Mouse (Mus musculus): ENCODE results near the gene Spsb3. TPM values are rescaled to one million over a fixed set of nuclear protein-coding genes. Genes with fewer than 3 reads are reported as not detected.
A peak's percentile ranks its signal among the peaks of the same experiment; 100 is the strongest.

The Spsb3 gene
- polyA plus RNA-seq (2011; ENCODE audit: insufficient read depth, insufficient read length, low replicate concordance, missing spikeins): 37.8 and 47.2 TPM in 2 replicates

GRCm38 (mm10) chr17:24886134-24886931 lies at the start of gene Spsb3, which contains the start of gene Nubp2:
Gene Spsb3, plus strand, starts transcription at chr17:24886643.
Gene Nubp2, minus strand, starts transcription at chr17:24886349.
- H3K27ac ChIP-seq (ENCODE audit: control insufficient read depth, insufficient read depth, low read depth, low read length, poor library complexity): peak within 1 kb of the TSS; percentile 90
- peaks cover 7% of the 10 kb centered on the region for H3K4me1 ChIP-seq (ENCODE audit: control insufficient read depth, insufficient read depth, low read length)
- WGBS: under 1% methylated on average over 69 of the region's 69 CpGs
- peak within 1 kb of the TSS; percentile 82 for H3K4me3 ChIP-seq (replicated peaks; ENCODE audit: control insufficient read depth, low read depth, low read length)
- peak; percentile 92 for TF ChIP-seq POLR2A (IDR thresholded peaks at IDR 0.05; ENCODE audit: borderline replicate concordance, control insufficient read depth, low read depth, low read length)
- no peak for TF ChIP-seq CTCF (IDR thresholded peaks at IDR 0.05; ENCODE audit: control insufficient read depth, insufficient read depth, low read length)

- no peak within 1 kb of the TSS for H3K4me3 ChIP-seq (replicated peaks; ENCODE audit: control insufficient read depth, low read depth, low read length)
- no peak within 1 kb of the TSS for H3K27ac ChIP-seq (ENCODE audit: control insufficient read depth, insufficient read depth, low read depth, low read length, poor library complexity)
- H3K4me1 ChIP-seq (ENCODE audit: control insufficient read depth, insufficient read depth, low read length): no peaks in the 10 kb centered on the region
- TF ChIP-seq POLR2A (IDR thresholded peaks at IDR 0.05; ENCODE audit: borderline replicate concordance, control insufficient read depth, low read depth, low read length) (no peak), CTCF (IDR thresholded peaks at IDR 0.05; ENCODE audit: control insufficient read depth, insufficient read depth, low read length) (no peak)
- 77% methylated on average over 8 of the region's 8 CpGs for WGBS
Observed at GRCm38 (mm10) chr17:24839842-24840241, 46.6 kb upstream of the Spsb3 start, which contains the start of gene Hagh. Gene Hagh, plus strand, starts transcription at chr17:24840143.

GRCm38 (mm10) chr17:24840341-24840740 lies 46.1 kb upstream of the Spsb3 start:
- TF ChIP-seq POLR2A (IDR thresholded peaks at IDR 0.05; ENCODE audit: borderline replicate concordance, control insufficient read depth, low read depth, low read length) (no peak), CTCF (IDR thresholded peaks at IDR 0.05; ENCODE audit: control insufficient read depth, insufficient read depth, low read length) (no peak)
- WGBS: 33% methylated on average over 5 of the region's 5 CpGs
- no peak overlapping the region for H3K4me3 ChIP-seq (replicated peaks; ENCODE audit: control insufficient read depth, low read depth, low read length)

GRCm38 (mm10) chr17:24841133-24841532 lies 45.3 kb upstream of the Spsb3 start:
- Histone ChIP-seq H3K4me1 (ENCODE audit: control insufficient read depth, insufficient read depth, low read length) (no peaks in the 10 kb centered on the region), H3K27ac (ENCODE audit: control insufficient read depth, insufficient read depth, low read depth, low read length, poor library complexity) (no peak overlapping the region), H3K4me3 (replicated peaks; ENCODE audit: control insufficient read depth, low read depth, low read length) (no peak overlapping the region)
- 58% methylated on average over 4 of the region's 4 CpGs for WGBS
- peak; percentile 54; the same call in 1 of the 2 replicates for TF ChIP-seq CTCF (IDR thresholded peaks at IDR 0.05; ENCODE audit: control insufficient read depth, insufficient read depth, low read length)
- TF ChIP-seq POLR2A (IDR thresholded peaks at IDR 0.05; ENCODE audit: borderline replicate concordance, control insufficient read depth, low read depth, low read length): no peak

More at GRCm38 (mm10) chr17:24840341-24840740, 46.1 kb upstream of the Spsb3 start:
- no peak overlapping the region for H3K27ac ChIP-seq (ENCODE audit: control insufficient read depth, insufficient read depth, low read depth, low read length, poor library complexity)
- H3K4me1 ChIP-seq (ENCODE audit: control insufficient read depth, insufficient read depth, low read length): no peaks in the 10 kb centered on the region

- Histone ChIP-seq H3K27ac (ENCODE audit: control insufficient read depth, insufficient read depth, low read depth, low read length, poor library complexity) (no peak overlapping the region), H3K4me3 (replicated peaks; ENCODE audit: control insufficient read depth, low read depth, low read length) (no peak overlapping the region), H3K4me1 (ENCODE audit: control insufficient read depth, insufficient read depth, low read length) (no peaks in the 10 kb centered on the region; the same call in 1 of the 2 replicates)
- TF ChIP-seq POLR2A (IDR thresholded peaks at IDR 0.05; ENCODE audit: borderline replicate concordance, control insufficient read depth, low read depth, low read length) (no peak), CTCF (IDR thresholded peaks at IDR 0.05; ENCODE audit: control insufficient read depth, insufficient read depth, low read length) (peak; percentile 48; the same call in 1 of the 2 replicates)
- 67% methylated on average over 2 of the region's 2 CpGs for WGBS
Observed at GRCm38 (mm10) chr17:24842631-24843030, 43.8 kb upstream of the Spsb3 start.

GRCm38 (mm10) chr17:24844525-24844924 lies 41.9 kb upstream of the Spsb3 start:
- H3K27ac ChIP-seq (ENCODE audit: control insufficient read depth, insufficient read depth, low read depth, low read length, poor library complexity): no peak overlapping the region
- no peak overlapping the region for H3K4me3 ChIP-seq (replicated peaks; ENCODE audit: control insufficient read depth, low read depth, low read length)
- H3K4me1 ChIP-seq (ENCODE audit: control insufficient read depth, insufficient read depth, low read length): no peaks in the 10 kb centered on the region; the same call in 1 of the 2 replicates
- 82% methylated on average over 9 of the region's 9 CpGs for WGBS
- TF ChIP-seq CTCF (IDR thresholded peaks at IDR 0.05; ENCODE audit: control insufficient read depth, insufficient read depth, low read length) (no peak), POLR2A (IDR thresholded peaks at IDR 0.05; ENCODE audit: borderline replicate concordance, control insufficient read depth, low read depth, low read length) (no peak)

GRCm38 (mm10) chr17:24847386-24847785 lies 39.1 kb upstream of the Spsb3 start:
- no peak overlapping the region for H3K27ac ChIP-seq (ENCODE audit: control insufficient read depth, insufficient read depth, low read depth, low read length, poor library complexity)
- TF ChIP-seq CTCF (IDR thresholded peaks at IDR 0.05; ENCODE audit: control insufficient read depth, insufficient read depth, low read length): no peak
- TF ChIP-seq POLR2A (IDR thresholded peaks at IDR 0.05; ENCODE audit: borderline replicate concordance, control insufficient read depth, low read depth, low read length): no peak
- WGBS: 79% methylated on average over 1 of the region's 1 CpGs
- no peaks in the 10 kb centered on the region; the same call in 1 of the 2 replicates for H3K4me1 ChIP-seq (ENCODE audit: control insufficient read depth, insufficient read depth, low read length)
- H3K4me3 ChIP-seq (replicated peaks; ENCODE audit: control insufficient read depth, low read depth, low read length): peak overlapping the region; percentile 48

- H3K27ac ChIP-seq (ENCODE audit: control insufficient read depth, insufficient read depth, low read depth, low read length, poor library complexity): peak overlapping the region; percentile 79
- TF ChIP-seq POLR2A (IDR thresholded peaks at IDR 0.05; ENCODE audit: borderline replicate concordance, control insufficient read depth, low read depth, low read length): no peak
- H3K4me3 ChIP-seq (replicated peaks; ENCODE audit: control insufficient read depth, low read depth, low read length): peak overlapping the region; percentile 76
- no peaks in the 10 kb centered on the region; the same call in 1 of the 2 replicates for H3K4me1 ChIP-seq (ENCODE audit: control insufficient read depth, insufficient read depth, low read length)
Observed at GRCm38 (mm10) chr17:24848600-24849031, 37.8 kb upstream of the Spsb3 start.

All from bone marrow, adult 2 months (tissue).